Mouse (Mus musculus) lung, adult 2 months (tissue): Measurements from ENCODE around the gene Rhoc.

ENCODE experiments used
- CTCF ChIP-seq: fragments of 200-500 bp; IDR thresholded peaks from 2 replicates; pipeline ENCODE4 v1.5.1; 2011; ENCODE audit warnings: mild to moderate bottlenecking, low read length, control low read depth; ENCODE audit not compliant: insufficient read depth
- POLR2A ChIP-seq: fragments of 200-500 bp; IDR thresholded peaks from 2 replicates; pipeline ENCODE4 v1.6.1; 2011; ENCODE audit warnings: low read depth, mild to moderate bottlenecking, control low read depth, low read length, borderline replicate concordance; ENCODE audit errors: extremely low read depth

GRCm38 (mm10) chr3:104767716-104768115, 20.5 kb upstream of the Rhoc start:
- no peak for TF ChIP-seq CTCF
- no peak for TF ChIP-seq POLR2A
